In the genomic region with DNA sequence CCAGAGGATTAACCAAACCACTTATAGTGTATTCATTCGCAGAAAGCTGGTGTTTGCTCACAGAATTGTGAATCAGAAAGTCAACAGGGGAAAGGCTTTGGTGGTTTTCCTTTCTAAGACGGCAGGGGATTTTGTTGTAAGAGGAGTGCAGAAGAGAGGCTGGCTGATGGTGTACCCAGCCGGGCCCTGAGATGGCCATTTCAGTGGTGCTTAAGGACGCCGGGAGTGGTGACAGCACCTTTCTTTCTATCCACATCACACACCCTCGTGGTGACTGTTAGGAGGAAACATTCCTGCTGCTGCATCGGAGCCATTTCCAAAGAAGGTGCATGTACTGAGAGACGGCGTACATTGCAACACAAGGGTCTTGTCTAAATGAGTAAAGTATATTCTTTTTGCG, we compare ENCODE assay signal across 24 mouse cellular contexts.
DNase-seq lines count a peak whose midpoint lies in the region; ATAC-seq and TF ChIP-seq lines count a peak whose summit lies in the region.
"Had no signal": no experiment of that assay in that cellular context is flagged by ENCODE, and none has a peak within 500 bp of the region (broad histone marks: within the 10 kb centered on the region; RNA-seq: fewer than 3 reads in every experiment).

No protein-coding gene starts in this region.

- H3K4me3 ChIP-seq in heart, embryonic 10.5 days = no peak overlapping the region
- H3K4me3 ChIP-seq in lung, embryonic 15.5 days = no peak overlapping the region
- no peak overlapping the region for H3K4me3 ChIP-seq in lung, adult 2 months (replicated peaks; ENCODE audit: extremely low read depth, low read depth, low read length)
- H3K4me3 ChIP-seq: forebrain, embryonic 10.5 days; forebrain, embryonic 13.5 days; heart, embryonic 12.5 days; heart, embryonic 15.5 days; hindbrain, embryonic 10.5 days; hindbrain, embryonic 13.5 days had no signal

- H3K27me3 ChIP-seq in heart, embryonic 10.5 days (ENCODE audit: insufficient read depth, poor library complexity, severe bottlenecking) = no peaks in the 10 kb centered on the region
- no peaks in the 10 kb centered on the region for H3K27me3 ChIP-seq in lung, embryonic 15.5 days
- H3K27me3 ChIP-seq: forebrain, embryonic 13.5 days; heart, embryonic 12.5 days; heart, embryonic 15.5 days; hindbrain, embryonic 13.5 days had no signal

- no peak for ATAC-seq in lung, embryonic 15.5 days (ENCODE audit: borderline replicate concordance, extremely low read depth, low FRiP score, low TSS enrichment)
- ATAC-seq: activated CD4-positive, CD25-positive, alpha-beta regulatory T cell, adult 4 months; forebrain, embryonic 13.5 days; forebrain, embryonic 16.5 days had no signal

- H3K4me1 ChIP-seq in heart, embryonic 10.5 days = peaks cover 25% of the 10 kb centered on the region
- H3K4me1 ChIP-seq in lung, embryonic 15.5 days = peaks cover 5% of the 10 kb centered on the region; the same call in 1 of the 2 replicates
- no peaks in the 10 kb centered on the region for H3K4me1 ChIP-seq in lung, adult 2 months (ENCODE audit: control insufficient read depth, insufficient read depth, low read length)

- WGBS in heart, embryonic 10.5 days = 68% methylated on average over 10 of the region's 10 CpGs
- 69% methylated on average over 10 of the region's 10 CpGs for WGBS in lung, embryonic 15.5 days
- WGBS in lung, adult 2 months = 75% methylated on average over 10 of the region's 10 CpGs

- no peak for TF ChIP-seq POLR2A in lung, adult 2 months (IDR thresholded peaks at IDR 0.05; ENCODE audit: borderline replicate concordance, extremely low read depth, low read depth, low read length)

- TF ChIP-seq CTCF in lung, adult 2 months (IDR thresholded peaks at IDR 0.05; ENCODE audit: insufficient read depth, low read length) = no peak

- no peaks in the 10 kb centered on the region for H3K36me3 ChIP-seq in heart, embryonic 10.5 days
- H3K36me3 ChIP-seq in lung, embryonic 15.5 days = no peaks in the 10 kb centered on the region
- H3K36me3 ChIP-seq: forebrain, embryonic 10.5 days; heart, embryonic 15.5 days; hindbrain, embryonic 10.5 days had no signal

- DNase-seq in heart, embryonic 10.5 days (ENCODE audit: low spot score) = no peak
- DNase-seq in heart, adult 11 months = no peak
- DNase-seq in lung, adult 2 months = no peak
- peak; percentile 24 for DNase-seq in lung, postnatal 36 days
- no peak for DNase-seq in lung, postnatal 10 days
- no peak for DNase-seq in testis, postnatal 14 days (ENCODE audit: low spot score)
- DNase-seq: adrenal gland, postnatal 10 days; adrenal gland, postnatal 36 days; cerebellum, adult 18-20 months; cerebellum, adult 9-10 months; cerebellum, postnatal 14 days; gastrocnemius, postnatal 10 days; gastrocnemius, postnatal 36 days; heart, postnatal 10 days; heart, postnatal 36 days had no signal

- H3K27ac ChIP-seq in heart, embryonic 10.5 days = peak overlapping the region; percentile 47; the same call in 1 of the 2 replicates
- 0 out of 2 replicates have a peak overlapping the region, but pooled peaks have one; percentile 34 for H3K27ac ChIP-seq in lung, embryonic 15.5 days
- H3K27ac ChIP-seq: forebrain, embryonic 10.5 days; forebrain, embryonic 13.5 days; heart, embryonic 15.5 days; hindbrain, embryonic 10.5 days; hindbrain, embryonic 13.5 days had no signal

- no peak overlapping the region for H3K4me2 ChIP-seq in lung, embryonic 15.5 days
- H3K4me2 ChIP-seq: forebrain, embryonic 13.5 days; heart, embryonic 12.5 days; heart, embryonic 15.5 days; hindbrain, embryonic 13.5 days had no signal

- no peak overlapping the region for H3K9ac ChIP-seq in lung, embryonic 15.5 days
- H3K9ac ChIP-seq: forebrain, embryonic 13.5 days; heart, embryonic 12.5 days; heart, embryonic 15.5 days; hindbrain, embryonic 13.5 days had no signal

- no peaks in the 10 kb centered on the region for H3K9me3 ChIP-seq in heart, embryonic 10.5 days
- no peaks in the 10 kb centered on the region for H3K9me3 ChIP-seq in lung, embryonic 15.5 days
- H3K9me3 ChIP-seq: forebrain, embryonic 10.5 days; forebrain, embryonic 13.5 days; heart, embryonic 12.5 days; heart, embryonic 15.5 days; hindbrain, embryonic 10.5 days; hindbrain, embryonic 13.5 days had no signal
